Mouse (Mus musculus): ENCODE results near the gene Grm4. TPM values are rescaled to one million over a fixed set of nuclear protein-coding genes. Genes with fewer than 3 reads are reported as not detected.

Grm4 gene
- polyA plus RNA-seq, 1 experiment, result 0.02 TPM

- TF ChIP-seq POLR2A (IDR thresholded peaks at IDR 0.05; ENCODE audit: low read depth, low read length), result no peak
- TF ChIP-seq CTCF (conservative IDR thresholded peaks at IDR 0.05; ENCODE audit: insufficient read depth, insufficient read length, low read depth, low read length), result no peak
- no peaks in the 10 kb centered on the region for H3K27me3 ChIP-seq (replicated peaks; ENCODE audit: control insufficient read depth, insufficient read depth, low read length)
- WGBS, result 15% methylated on average over 18 of the region's 18 CpGs
- DNase-seq, result peak; percentile 22
- no peak overlapping the region for H3K4me3 ChIP-seq (ENCODE audit: insufficient read depth, low read depth, low read length)
- no peaks in the 10 kb centered on the region for H3K4me1 ChIP-seq (ENCODE audit: control insufficient read depth, insufficient read depth, low read length)
- no peaks in the 10 kb centered on the region for H3K36me3 ChIP-seq (ENCODE audit: control insufficient read depth, insufficient read depth, low read length)
- H3K27ac ChIP-seq (ENCODE audit: insufficient read depth, low read depth, low read length), result no peak overlapping the region
Observed at GRCm38 (mm10) chr17:27501331-27502251, 19.6 kb downstream of the Grm4 start.

DNA sequence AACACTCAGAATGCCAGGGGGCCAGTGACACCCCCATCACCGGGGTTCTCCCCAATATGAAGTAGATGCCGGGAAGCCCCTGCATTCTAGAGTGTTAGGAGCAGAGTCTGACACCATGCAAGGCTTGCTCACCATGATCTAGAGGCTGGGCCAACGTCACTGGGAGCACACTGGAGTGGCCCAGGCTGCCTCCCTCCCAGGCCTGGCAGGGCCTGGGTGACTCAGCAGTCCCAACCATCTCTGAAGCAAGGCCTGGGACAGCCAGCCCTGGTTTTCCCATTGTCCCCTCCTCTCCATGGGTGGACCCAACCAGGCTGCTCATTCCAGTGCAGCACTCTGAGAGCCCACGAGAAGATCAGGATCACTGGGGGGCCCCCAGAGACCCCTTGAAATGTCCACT lies 20.4 kb downstream of the Grm4 start:
- no peak for DNase-seq
- Histone ChIP-seq H3K27me3 (replicated peaks; ENCODE audit: control insufficient read depth, insufficient read depth, low read length) (no peaks in the 10 kb centered on the region), H3K4me1 (ENCODE audit: control insufficient read depth, insufficient read depth, low read length) (no peaks in the 10 kb centered on the region), H3K27ac (ENCODE audit: insufficient read depth, low read depth, low read length) (no peak overlapping the region), H3K4me3 (ENCODE audit: insufficient read depth, low read depth, low read length) (no peak overlapping the region), H3K36me3 (ENCODE audit: control insufficient read depth, insufficient read depth, low read length) (no peaks in the 10 kb centered on the region)
- TF ChIP-seq CTCF (conservative IDR thresholded peaks at IDR 0.05; ENCODE audit: insufficient read depth, insufficient read length, low read depth, low read length), result no peak
- no peak for TF ChIP-seq POLR2A (IDR thresholded peaks at IDR 0.05; ENCODE audit: low read depth, low read length)
- WGBS, result 56% methylated on average over 4 of the region's 4 CpGs

DNA sequence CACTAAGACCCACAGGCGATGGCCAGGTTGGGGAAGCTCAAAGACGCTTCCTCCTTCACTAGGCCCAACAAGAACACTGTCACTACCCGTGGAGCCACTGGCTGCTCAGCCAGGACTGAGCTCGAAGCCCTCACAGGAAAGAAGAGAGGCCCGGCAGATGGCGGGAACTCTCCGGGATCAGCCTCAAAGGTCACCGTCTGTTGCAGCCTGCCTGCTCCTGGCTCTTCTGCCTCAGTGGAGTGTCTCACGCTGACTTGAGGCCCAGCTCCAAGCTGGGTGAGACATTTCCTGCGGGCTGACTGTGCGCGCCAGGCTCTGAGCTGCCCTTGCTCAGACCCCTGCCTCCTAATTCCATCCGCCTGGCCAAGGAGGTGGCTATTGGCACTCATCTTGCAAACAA lies 22.1 kb downstream of the Grm4 start:
- WGBS, result 81% methylated on average over 13 of the region's 13 CpGs

GRCm38 (mm10) chr17:27497798-27498197 lies 23.4 kb downstream of the Grm4 start:
- DNase-seq, result no peak
- WGBS, result 60% methylated on average over 5 of the region's 5 CpGs
- H3K27me3 ChIP-seq (replicated peaks; ENCODE audit: control insufficient read depth, insufficient read depth, low read length), result no peaks in the 10 kb centered on the region
- H3K4me3 ChIP-seq (ENCODE audit: insufficient read depth, low read depth, low read length), result no peak overlapping the region
- no peaks in the 10 kb centered on the region for H3K4me1 ChIP-seq (ENCODE audit: control insufficient read depth, insufficient read depth, low read length)
- TF ChIP-seq POLR2A (IDR thresholded peaks at IDR 0.05; ENCODE audit: low read depth, low read length) (no peak), CTCF (conservative IDR thresholded peaks at IDR 0.05; ENCODE audit: insufficient read depth, insufficient read length, low read depth, low read length) (no peak)
- H3K36me3 ChIP-seq (ENCODE audit: control insufficient read depth, insufficient read depth, low read length), result no peaks in the 10 kb centered on the region
- no peak overlapping the region for H3K27ac ChIP-seq (ENCODE audit: insufficient read depth, low read depth, low read length)

More for the DNA sequence above, 22.1 kb downstream of the Grm4 start:
- H3K27ac ChIP-seq (ENCODE audit: insufficient read depth, low read depth, low read length), result no peak overlapping the region
- no peak for DNase-seq
- H3K4me1 ChIP-seq (ENCODE audit: control insufficient read depth, insufficient read depth, low read length), result no peaks in the 10 kb centered on the region
- H3K36me3 ChIP-seq (ENCODE audit: control insufficient read depth, insufficient read depth, low read length), result no peaks in the 10 kb centered on the region
- TF ChIP-seq CTCF (conservative IDR thresholded peaks at IDR 0.05; ENCODE audit: insufficient read depth, insufficient read length, low read depth, low read length), result no peak
- TF ChIP-seq POLR2A (IDR thresholded peaks at IDR 0.05; ENCODE audit: low read depth, low read length), result no peak
- no peaks in the 10 kb centered on the region for H3K27me3 ChIP-seq (replicated peaks; ENCODE audit: control insufficient read depth, insufficient read depth, low read length)
- H3K4me3 ChIP-seq (ENCODE audit: insufficient read depth, low read depth, low read length), result no peak overlapping the region

GRCm38 (mm10) chr17:27495008-27495540 lies 26.1 kb downstream of the Grm4 start:
- Histone ChIP-seq H3K36me3 (ENCODE audit: control insufficient read depth, insufficient read depth, low read length) (no peaks in the 10 kb centered on the region), H3K27ac (ENCODE audit: insufficient read depth, low read depth, low read length) (no peak overlapping the region), H3K27me3 (replicated peaks; ENCODE audit: control insufficient read depth, insufficient read depth, low read length) (no peaks in the 10 kb centered on the region), H3K4me3 (ENCODE audit: insufficient read depth, low read depth, low read length) (no peak overlapping the region), H3K4me1 (ENCODE audit: control insufficient read depth, insufficient read depth, low read length) (no peaks in the 10 kb centered on the region)
- no peak for DNase-seq
- 62% methylated on average over 7 of the region's 7 CpGs for WGBS
- TF ChIP-seq POLR2A (IDR thresholded peaks at IDR 0.05; ENCODE audit: low read depth, low read length) (no peak), CTCF (conservative IDR thresholded peaks at IDR 0.05; ENCODE audit: insufficient read depth, insufficient read length, low read depth, low read length) (no peak)

- TF ChIP-seq CTCF (conservative IDR thresholded peaks at IDR 0.05; ENCODE audit: insufficient read depth, insufficient read length, low read depth, low read length), result no peak
- no peak for TF ChIP-seq POLR2A (IDR thresholded peaks at IDR 0.05; ENCODE audit: low read depth, low read length)
- DNase-seq, result no peak
- H3K4me1 ChIP-seq (ENCODE audit: control insufficient read depth, insufficient read depth, low read length), result no peaks in the 10 kb centered on the region
- no peak overlapping the region for H3K4me3 ChIP-seq (ENCODE audit: insufficient read depth, low read depth, low read length)
- no peak overlapping the region for H3K27ac ChIP-seq (ENCODE audit: insufficient read depth, low read depth, low read length)
- H3K27me3 ChIP-seq (replicated peaks; ENCODE audit: control insufficient read depth, insufficient read depth, low read length), result no peaks in the 10 kb centered on the region
- no peaks in the 10 kb centered on the region for H3K36me3 ChIP-seq (ENCODE audit: control insufficient read depth, insufficient read depth, low read length)
- WGBS, result 65% methylated on average over 8 of the region's 8 CpGs
Observed at GRCm38 (mm10) chr17:27493969-27494368, 27.2 kb downstream of the Grm4 start.

- no peaks in the 10 kb centered on the region for H3K27me3 ChIP-seq (replicated peaks; ENCODE audit: control insufficient read depth, insufficient read depth, low read length)
- no peaks in the 10 kb centered on the region for H3K36me3 ChIP-seq (ENCODE audit: control insufficient read depth, insufficient read depth, low read length)
- no peak for DNase-seq
- 87% methylated on average over 4 of the region's 4 CpGs for WGBS
- no peak overlapping the region for H3K4me3 ChIP-seq (ENCODE audit: insufficient read depth, low read depth, low read length)
- no peak overlapping the region for H3K27ac ChIP-seq (ENCODE audit: insufficient read depth, low read depth, low read length)
- TF ChIP-seq POLR2A (IDR thresholded peaks at IDR 0.05; ENCODE audit: low read depth, low read length), result no peak
- TF ChIP-seq CTCF (conservative IDR thresholded peaks at IDR 0.05; ENCODE audit: insufficient read depth, insufficient read length, low read depth, low read length), result no peak
- H3K4me1 ChIP-seq (ENCODE audit: control insufficient read depth, insufficient read depth, low read length), result no peaks in the 10 kb centered on the region
Observed at GRCm38 (mm10) chr17:27493389-27493788, 27.8 kb downstream of the Grm4 start.

Measured in kidney, adult 2 months (tissue).